Mouse (Mus musculus): ENCODE measurements around the gene Map2k5.

- no peak for TF ChIP-seq CTCF (IDR thresholded peaks at IDR 0.05; ENCODE audit: insufficient read depth, low read depth, low read length)
- no peak for TF ChIP-seq POLR2A (IDR thresholded peaks at IDR 0.05; ENCODE audit: insufficient read depth, low read depth, low read length)
Measured at GRCm38 (mm10) chr9:63151949-63152348, 225.8 kb downstream of the Map2k5 start.

Measured in olfactory bulb, adult 2 months (tissue).